In the genomic region with DNA sequence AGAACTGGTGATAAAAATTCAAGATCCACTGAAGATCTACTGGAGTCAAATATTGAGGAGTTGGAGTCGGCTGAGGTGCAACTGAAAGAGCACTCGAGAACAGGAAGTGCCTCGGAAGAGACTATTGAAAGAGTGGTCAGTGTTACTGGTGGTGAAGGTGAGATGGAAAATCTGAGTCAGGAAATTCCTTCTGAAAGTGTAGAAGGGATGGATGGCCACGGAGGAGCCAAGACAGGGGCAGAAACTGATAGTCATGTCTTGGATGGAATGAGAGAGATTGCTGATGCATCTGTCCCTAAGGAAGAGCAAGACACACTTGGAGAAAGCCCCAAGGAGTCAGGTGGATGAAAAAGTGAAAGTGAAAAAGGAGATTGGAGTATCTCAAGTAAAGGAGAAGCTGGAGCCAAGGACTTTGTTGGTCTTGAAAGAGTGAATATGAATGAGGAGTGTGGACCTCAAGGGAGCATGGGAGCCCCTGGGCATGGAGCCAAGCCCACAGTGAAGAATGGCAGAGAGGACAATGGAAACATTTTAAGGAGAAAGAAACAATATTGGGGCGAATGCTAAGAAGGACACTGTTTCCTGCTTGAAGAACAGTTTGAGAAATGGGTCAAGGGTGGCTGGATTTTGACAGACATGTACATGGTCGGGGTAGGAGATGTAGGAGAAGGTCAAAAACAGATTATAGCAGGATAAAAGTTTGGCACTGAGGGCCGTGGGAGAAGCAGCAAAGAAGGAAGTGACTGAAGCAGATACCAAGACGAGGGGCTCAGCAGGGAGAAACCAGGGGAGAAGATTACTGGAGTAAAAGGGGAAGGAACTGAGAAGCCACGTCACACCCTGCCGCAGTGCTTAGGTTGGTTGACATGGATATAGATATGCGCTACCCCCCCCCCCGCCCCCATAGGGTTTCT, we compare ENCODE assay signal across 11 mouse cellular contexts. TPM values are rescaled to one million over a fixed set of nuclear protein-coding genes. Genes with fewer than 3 reads are reported as not detected.
DNase-seq lines count a peak whose midpoint lies in the region; ATAC-seq and TF ChIP-seq lines count a peak whose summit lies in the region.
"Had no signal": no experiment of that assay in that cellular context is flagged by ENCODE, and none has a peak within 500 bp of the region (broad histone marks: within the 10 kb centered on the region; RNA-seq: fewer than 3 reads in every experiment).

No protein-coding gene starts in this region.

- H3K27ac ChIP-seq in gastrocnemius, adult 2 months, result peak overlapping the region; percentile 44
- peak overlapping the region; percentile 31 for H3K27ac ChIP-seq in lung, embryonic 16.5 days (ENCODE audit: low read length)
- peak overlapping the region; percentile 64 for H3K27ac ChIP-seq in liver, embryonic 15.5 days (replicated peaks)
- peak overlapping the region; percentile 31; the same call in 1 of the 2 replicates for H3K27ac ChIP-seq in stomach, embryonic 15.5 days
- H3K27ac ChIP-seq in left cerebral cortex, adult 2 months, result no peak overlapping the region

- H3K27me3 ChIP-seq in lung, embryonic 16.5 days (ENCODE audit: control insufficient read depth, insufficient read depth, low read depth, low read length), result no peaks in the 10 kb centered on the region
- no peaks in the 10 kb centered on the region for H3K27me3 ChIP-seq in liver, embryonic 15.5 days
- no peaks in the 10 kb centered on the region for H3K27me3 ChIP-seq in stomach, embryonic 15.5 days (replicated peaks)

- peak overlapping the region; percentile 35 for H3K4me3 ChIP-seq in gastrocnemius, adult 2 months
- no peak overlapping the region for H3K4me3 ChIP-seq in lung, embryonic 16.5 days (ENCODE audit: low read length)
- H3K4me3 ChIP-seq in liver, embryonic 15.5 days (replicated peaks), result peak overlapping the region; percentile 68
- no peak overlapping the region for H3K4me3 ChIP-seq in stomach, embryonic 15.5 days (replicated peaks)
- H3K4me3 ChIP-seq in left cerebral cortex, adult 2 months, result no peak overlapping the region

- no peak for TF ChIP-seq CTCF in gastrocnemius, adult 2 months (IDR thresholded peaks at IDR 0.05)
- TF ChIP-seq CTCF in left cerebral cortex, adult 2 months (IDR thresholded peaks at IDR 0.05), result no peak

- no peaks in the 10 kb centered on the region for H3K9me3 ChIP-seq in lung, embryonic 16.5 days (ENCODE audit: control insufficient read depth, low read length)
- no peaks in the 10 kb centered on the region for H3K9me3 ChIP-seq in liver, embryonic 15.5 days (replicated peaks)
- H3K9me3 ChIP-seq in stomach, embryonic 15.5 days, result no peaks in the 10 kb centered on the region

- peak overlapping the region; percentile 13; the same call in 1 of the 2 replicates for H3K4me2 ChIP-seq in lung, embryonic 16.5 days (ENCODE audit: low read depth, low read length)
- peak overlapping the region; percentile 98 for H3K4me2 ChIP-seq in liver, embryonic 15.5 days
- peak overlapping the region; percentile 14 for H3K4me2 ChIP-seq in stomach, embryonic 15.5 days

- 65% methylated on average over 12 of the region's 12 CpGs for WGBS in lung, embryonic 16.5 days
- WGBS in liver, embryonic 15.5 days (ENCODE audit: insufficient replicate concordance), result 17% methylated on average over 12 of the region's 12 CpGs
- 73% methylated on average over 12 of the region's 12 CpGs for WGBS in stomach, embryonic 15.5 days

- H3K36me3 ChIP-seq in lung, embryonic 16.5 days (ENCODE audit: control insufficient read depth, insufficient read depth, low read length), result no peaks in the 10 kb centered on the region
- H3K36me3 ChIP-seq in liver, embryonic 15.5 days (replicated peaks), result no peaks in the 10 kb centered on the region
- no peaks in the 10 kb centered on the region for H3K36me3 ChIP-seq in stomach, embryonic 15.5 days

- no peak for DNase-seq in gastrocnemius, adult 2 months
- DNase-seq in gastrocnemius, postnatal 14 days, result no peak
- no peak for DNase-seq in lung, postnatal 25 days (ENCODE audit: low spot score)
- no peak for DNase-seq in left cerebral cortex, adult 2 months (ENCODE audit: extremely low spot score in 1 of 2, low spot score in 2 of 2)
- no peak for DNase-seq in Muller cell, postnatal 12 days (ENCODE audit: inconsistent ontology term)
- DNase-seq: adrenal gland, postnatal 10 days; embryo, embryonic 11 days had no signal

- H3K4me1 ChIP-seq in lung, embryonic 16.5 days (replicated peaks; ENCODE audit: control insufficient read depth, insufficient read depth, low read length), result peaks cover 20% of the 10 kb centered on the region
- H3K4me1 ChIP-seq in liver, embryonic 15.5 days (replicated peaks), result peaks cover 47% of the 10 kb centered on the region
- H3K4me1 ChIP-seq in stomach, embryonic 15.5 days, result peaks cover 12% of the 10 kb centered on the region; the same call in 1 of the 2 replicates

- intact Hi-C loops in gastrocnemius, adult 2 months (cut with DNase I), result no loop called here
- intact Hi-C loops in gastrocnemius, postnatal 14 days (cut with DNase I; ENCODE audit: low total_unique reads), result no loop called here
- intact Hi-C loops in left cerebral cortex, adult 2 months (cut with DNase I), result no loop called here

- no peak for ATAC-seq in lung, embryonic 16.5 days (ENCODE audit: low read depth)
- ATAC-seq in liver, embryonic 15.5 days (ENCODE audit: insufficient read depth), result no peak
- no peak for ATAC-seq in stomach, embryonic 15.5 days (ENCODE audit: insufficient read depth, low FRiP score, low read depth)

- H3K9ac ChIP-seq in lung, embryonic 16.5 days (ENCODE audit: low read length), result no peak overlapping the region
- no peak overlapping the region for H3K9ac ChIP-seq in liver, embryonic 15.5 days
- H3K9ac ChIP-seq in stomach, embryonic 15.5 days, result no peak overlapping the region

RNA-seq across cellular contexts. Expression of gene Snx32, which starts 2.0 kb away (rescaled TPM):
- total RNA-seq in gastrocnemius, adult 2 months (2021), result 1 to 10 TPM; 5.8 to 8.0 TPM
- 1 to 10 TPM; 5.7 to 6.5 TPM for total RNA-seq in gastrocnemius, postnatal 14 days (2021)
- 7.4 and 7.7 TPM in 2 replicates for polyA plus RNA-seq in lung, embryonic 16.5 days (2015; fragmentation: Nextera tagmentation; extraction: Ambion mirVana)
- 6.8 and 7.0 TPM in 2 replicates for polyA plus RNA-seq in liver, embryonic 15.5 days (2015; fragmentation: Nextera tagmentation; extraction: Ambion mirVana)
- polyA plus RNA-seq in stomach, embryonic 15.5 days (2015; fragmentation: Nextera tagmentation; extraction: Ambion mirVana), result 8.8 and 11.1 TPM in 2 replicates
- 10 to 100 TPM; 81.5 to 89.0 TPM for total RNA-seq in left cerebral cortex, adult 2 months (2021)

RNA-seq across cellular contexts. Expression of gene 1700020D05Rik, which starts 8.8 kb away (rescaled TPM):
- total RNA-seq in gastrocnemius, adult 2 months (2021), result 1 to 10 TPM in 1 of 2 experiments, under 1 TPM in 1; 0.92 to 1.6 TPM
- total RNA-seq in gastrocnemius, postnatal 14 days (2021), result under 1 TPM; 0.41 to 0.82 TPM
- not detected in 2 replicates for polyA plus RNA-seq in lung, embryonic 16.5 days (2015; fragmentation: Nextera tagmentation; extraction: Ambion mirVana)
- polyA plus RNA-seq in liver, embryonic 15.5 days (2015; fragmentation: Nextera tagmentation; extraction: Ambion mirVana), result 0.12 TPM in 1 of 2 replicates, not detected in the other
- polyA plus RNA-seq in stomach, embryonic 15.5 days (2015; fragmentation: Nextera tagmentation; extraction: Ambion mirVana), result not detected in 2 replicates
- total RNA-seq in left cerebral cortex, adult 2 months (2021), result 1 to 10 TPM; 8.0 to 9.2 TPM
- polyA plus RNA-seq: kidney, embryonic 16.5 days had no signal

RNA-seq across cellular contexts. Expression of gene Cfl1, which starts 22.1 kb away (rescaled TPM):
- total RNA-seq in gastrocnemius, adult 2 months (2021), result 10 to 100 TPM; 52.8 to 72.0 TPM
- 100 to 1,000 TPM; 172 to 240 TPM for total RNA-seq in gastrocnemius, postnatal 14 days (2021)
- 2,553 and 2,793 TPM in 2 replicates for polyA plus RNA-seq in lung, embryonic 16.5 days (2015; fragmentation: Nextera tagmentation; extraction: Ambion mirVana)
- polyA plus RNA-seq in liver, embryonic 15.5 days (2015; fragmentation: Nextera tagmentation; extraction: Ambion mirVana), result 992 and 1,073 TPM in 2 replicates
- polyA plus RNA-seq in stomach, embryonic 15.5 days (2015; fragmentation: Nextera tagmentation; extraction: Ambion mirVana), result 2,358 and 2,394 TPM in 2 replicates
- total RNA-seq in left cerebral cortex, adult 2 months (2021), result 1,000 to 10,000 TPM; 1,296 to 1,301 TPM

RNA-seq across cellular contexts. Expression of gene Mus81, which starts 24.1 kb away (rescaled TPM):
- total RNA-seq in gastrocnemius, adult 2 months (2021), result 10 to 100 TPM; 20.1 to 23.3 TPM
- 10 to 100 TPM; 23.5 to 27.0 TPM for total RNA-seq in gastrocnemius, postnatal 14 days (2021)
- 45.7 and 51.4 TPM in 2 replicates for polyA plus RNA-seq in lung, embryonic 16.5 days (2015; fragmentation: Nextera tagmentation; extraction: Ambion mirVana)
- 14.0 and 16.4 TPM in 2 replicates for polyA plus RNA-seq in liver, embryonic 15.5 days (2015; fragmentation: Nextera tagmentation; extraction: Ambion mirVana)
- polyA plus RNA-seq in stomach, embryonic 15.5 days (2015; fragmentation: Nextera tagmentation; extraction: Ambion mirVana), result 35.6 and 36.3 TPM in 2 replicates
- total RNA-seq in left cerebral cortex, adult 2 months (2021), result 10 to 100 TPM; 33.3 to 33.4 TPM

RNA-seq across cellular contexts. Expression of gene Efemp2, which starts 38.6 kb away (rescaled TPM):
- total RNA-seq in gastrocnemius, adult 2 months (2021), result 1 to 10 TPM; 3.4 to 6.6 TPM
- total RNA-seq in gastrocnemius, postnatal 14 days (2021), result 10 to 100 TPM; 14.8 to 21.3 TPM
- polyA plus RNA-seq in lung, embryonic 16.5 days (2015; fragmentation: Nextera tagmentation; extraction: Ambion mirVana), result 197 and 200 TPM in 2 replicates
- polyA plus RNA-seq in liver, embryonic 15.5 days (2015; fragmentation: Nextera tagmentation; extraction: Ambion mirVana), result 16.0 and 17.5 TPM in 2 replicates
- polyA plus RNA-seq in stomach, embryonic 15.5 days (2015; fragmentation: Nextera tagmentation; extraction: Ambion mirVana), result 145 and 152 TPM in 2 replicates
- 10 to 100 TPM; 16.8 to 17.2 TPM for total RNA-seq in left cerebral cortex, adult 2 months (2021)

Comparison
In these comparisons a context has a peak if more than half of its experiments do, and no peak if none do; other contexts are left out.
1. H3K4me3 ChIP-seq: peak in gastrocnemius, adult 2 months (single experiment) and liver, embryonic 15.5 days (single experiment); none in lung, embryonic 16.5 days (single experiment), stomach, embryonic 15.5 days (single experiment) and left cerebral cortex, adult 2 months (single experiment).
2. H3K4me2 ChIP-seq: peak in every context shown above with its lines; median percentile 98 in liver, embryonic 15.5 days; 14 in stomach, embryonic 15.5 days; 13 in lung, embryonic 16.5 days.
3. RNA of gene Snx32, which starts 2.0 kb away (total RNA-seq): 81.5 to 89.0 TPM in left cerebral cortex, adult 2 months; 5.8 to 8.0 TPM in gastrocnemius, adult 2 months and 5.7 to 6.5 TPM in gastrocnemius, postnatal 14 days; every median in the first group is over 4 times any median in the second.
4. RNA of gene Cfl1, which starts 22.1 kb away (total RNA-seq): 1,296 to 1,301 TPM in left cerebral cortex, adult 2 months; 172 to 240 TPM in gastrocnemius, postnatal 14 days and 52.8 to 72.0 TPM in gastrocnemius, adult 2 months; every median in the first group is over 4 times any median in the second.